Mouse (Mus musculus): ENCODE measurements around the gene Pde7b. TPM values are rescaled to one million over a fixed set of nuclear protein-coding genes. Genes with fewer than 3 reads are reported as not detected.

Pde7b gene
- polyA plus RNA-seq, 2 experiments: 0.22 to 0.39 TPM

GRCm38 (mm10) chr10:20543121-20543520 is 181.8 kb downstream of the Pde7b start:
- Histone ChIP-seq H3K4me3 (ENCODE audit: insufficient read depth in 1 of 2, low read depth in 2 of 2, low read length in 2 of 2) (no peak overlapping the region), H3K9ac (replicated peaks) (no peak overlapping the region), H3K4me2 (ENCODE audit: low read depth) (no peak overlapping the region), H3K36me3 (replicated peaks; ENCODE audit: control insufficient read depth, insufficient read depth, low read depth) (no peaks in the 10 kb centered on the region), H3K4me1 (replicated peaks; ENCODE audit: control insufficient read depth in 2 of 2, insufficient read depth in 2 of 2, low read length in 1 of 2) (no peaks in the 10 kb centered on the region), H3K9me3 (ENCODE audit: control insufficient read depth, low read length) (no peaks in the 10 kb centered on the region), H3K27ac (no peak overlapping the region), H3K27me3 (ENCODE audit: control insufficient read depth, insufficient read depth, low read length) (no peaks in the 10 kb centered on the region)
- TF ChIP-seq CTCF (IDR thresholded peaks at IDR 0.05; ENCODE audit: low read depth): no peak
- no peak for DNase-seq (ENCODE audit: low read depth in 3 of 3, low spot score in 3 of 3)
- ATAC-seq (ENCODE audit: insufficient read depth): no peak
- 46% methylated on average over 3 of the region's 3 CpGs for WGBS (ENCODE audit: insufficient replicate concordance)

- Histone ChIP-seq H3K27ac (no peak overlapping the region), H3K4me3 (ENCODE audit: insufficient read depth in 1 of 2, low read depth in 2 of 2, low read length in 2 of 2) (no peak overlapping the region), H3K4me1 (replicated peaks; ENCODE audit: control insufficient read depth in 2 of 2, insufficient read depth in 2 of 2, low read length in 1 of 2) (peaks cover 0 to 5% of the 10 kb centered on the region in 2 experiments; a peak in 1 of 4 replicates), H3K9ac (replicated peaks) (no peak overlapping the region), H3K9me3 (ENCODE audit: control insufficient read depth, low read length) (no peaks in the 10 kb centered on the region), H3K36me3 (replicated peaks; ENCODE audit: control insufficient read depth, insufficient read depth, low read depth) (no peaks in the 10 kb centered on the region), H3K27me3 (ENCODE audit: control insufficient read depth, insufficient read depth, low read length) (no peaks in the 10 kb centered on the region), H3K4me2 (ENCODE audit: low read depth) (no peak overlapping the region)
- TF ChIP-seq EP300 (IDR thresholded peaks at IDR 0.05; ENCODE audit: low read depth): no peak
- no peak for TF ChIP-seq CTCF (IDR thresholded peaks at IDR 0.05; ENCODE audit: low read depth)
- ATAC-seq (ENCODE audit: insufficient read depth) (no peak), DNase-seq (ENCODE audit: low read depth in 3 of 3, low spot score in 3 of 3) (no peak)
- WGBS (ENCODE audit: insufficient replicate concordance): 9% methylated on average over 5 of the region's 5 CpGs
Measured at GRCm38 (mm10) chr10:20533811-20534210, 191.1 kb downstream of the Pde7b start.

GRCm38 (mm10) chr10:20531921-20532320 is 193.0 kb downstream of the Pde7b start:
- ATAC-seq (ENCODE audit: insufficient read depth): no peak
- Histone ChIP-seq H3K9me3 (ENCODE audit: control insufficient read depth, low read length) (no peaks in the 10 kb centered on the region), H3K36me3 (replicated peaks; ENCODE audit: control insufficient read depth, insufficient read depth, low read depth) (no peaks in the 10 kb centered on the region), H3K27ac (no peak overlapping the region), H3K4me1 (replicated peaks; ENCODE audit: control insufficient read depth in 2 of 2, insufficient read depth in 2 of 2, low read length in 1 of 2) (peaks cover 0 to 5% of the 10 kb centered on the region in 2 experiments; a peak in 1 of 4 replicates), H3K4me3 (ENCODE audit: insufficient read depth in 1 of 2, low read depth in 2 of 2, low read length in 2 of 2) (no peak overlapping the region), H3K27me3 (ENCODE audit: control insufficient read depth, insufficient read depth, low read length) (no peaks in the 10 kb centered on the region), H3K4me2 (ENCODE audit: low read depth) (no peak overlapping the region), H3K9ac (replicated peaks) (no peak overlapping the region)
- TF ChIP-seq EP300 (IDR thresholded peaks at IDR 0.05; ENCODE audit: low read depth) (no peak), CTCF (IDR thresholded peaks at IDR 0.05; ENCODE audit: low read depth) (no peak)
- no peak for DNase-seq (ENCODE audit: low read depth in 3 of 3, low spot score in 3 of 3)
- WGBS (ENCODE audit: insufficient replicate concordance): 24% methylated on average over 5 of the region's 5 CpGs

GRCm38 (mm10) chr10:20528544-20529411 is 196.1 kb downstream of the Pde7b start:
- Histone ChIP-seq H3K9me3 (ENCODE audit: control insufficient read depth, low read length) (no peaks in the 10 kb centered on the region), H3K27ac (no peak overlapping the region), H3K4me2 (ENCODE audit: low read depth) (no peak overlapping the region), H3K4me3 (ENCODE audit: insufficient read depth in 1 of 2, low read depth in 2 of 2, low read length in 2 of 2) (no peak overlapping the region), H3K4me1 (replicated peaks; ENCODE audit: control insufficient read depth in 2 of 2, insufficient read depth in 2 of 2, low read length in 1 of 2) (peaks cover 0 to 2% of the 10 kb centered on the region in 2 experiments; a peak in 1 of 4 replicates), H3K9ac (replicated peaks) (no peak overlapping the region), H3K36me3 (replicated peaks; ENCODE audit: control insufficient read depth, insufficient read depth, low read depth) (no peaks in the 10 kb centered on the region), H3K27me3 (ENCODE audit: control insufficient read depth, insufficient read depth, low read length) (no peaks in the 10 kb centered on the region)
- DNase-seq (ENCODE audit: low read depth in 3 of 3, low spot score in 3 of 3): no peak
- TF ChIP-seq CTCF (IDR thresholded peaks at IDR 0.05; ENCODE audit: low read depth): no peak
- TF ChIP-seq EP300 (IDR thresholded peaks at IDR 0.05; ENCODE audit: low read depth): no peak
- no peak for ATAC-seq (ENCODE audit: insufficient read depth)
- WGBS (ENCODE audit: insufficient replicate concordance): 75% methylated on average over 20 of the region's 20 CpGs

- 58% methylated on average over 4 of the region's 4 CpGs for WGBS (ENCODE audit: insufficient replicate concordance)
- DNase-seq (ENCODE audit: low read depth in 3 of 3, low spot score in 3 of 3): no peak
- Histone ChIP-seq H3K4me3 (ENCODE audit: insufficient read depth in 1 of 2, low read depth in 2 of 2, low read length in 2 of 2) (no peak overlapping the region), H3K36me3 (replicated peaks; ENCODE audit: control insufficient read depth, insufficient read depth, low read depth) (no peaks in the 10 kb centered on the region), H3K27ac (no peak overlapping the region), H3K9ac (replicated peaks) (no peak overlapping the region), H3K4me2 (ENCODE audit: low read depth) (no peak overlapping the region), H3K9me3 (ENCODE audit: control insufficient read depth, low read length) (no peaks in the 10 kb centered on the region), H3K4me1 (replicated peaks; ENCODE audit: control insufficient read depth in 2 of 2, insufficient read depth in 2 of 2, low read length in 1 of 2) (peaks cover 0 to 2% of the 10 kb centered on the region in 2 experiments; a peak in 1 of 4 replicates), H3K27me3 (ENCODE audit: control insufficient read depth, insufficient read depth, low read length) (no peaks in the 10 kb centered on the region)
- TF ChIP-seq CTCF (IDR thresholded peaks at IDR 0.05; ENCODE audit: low read depth): no peak
- TF ChIP-seq EP300 (IDR thresholded peaks at IDR 0.05; ENCODE audit: low read depth): no peak
- no peak for ATAC-seq (ENCODE audit: insufficient read depth)
Measured at GRCm38 (mm10) chr10:20527737-20528136, 197.1 kb downstream of the Pde7b start.
